Mouse (Mus musculus) megakaryocyte-erythroid progenitor cell, adult 5 weeks (primary cell): ENCODE data around the gene Ttc39d. TPM values are rescaled to one million over a fixed set of nuclear protein-coding genes. Genes with fewer than 3 reads are reported as not detected.

Experiments
- polyA plus RNA-seq: library from polyadenylated mRNA; stranded (reverse); fragments of >175 nt; gene quantifications from 2 replicates; pipeline ENCODE4 v1.2.3, GENCODE M21; 2012

The Ttc39d gene
- not detected in 2 replicates for polyA plus RNA-seq

DNA sequence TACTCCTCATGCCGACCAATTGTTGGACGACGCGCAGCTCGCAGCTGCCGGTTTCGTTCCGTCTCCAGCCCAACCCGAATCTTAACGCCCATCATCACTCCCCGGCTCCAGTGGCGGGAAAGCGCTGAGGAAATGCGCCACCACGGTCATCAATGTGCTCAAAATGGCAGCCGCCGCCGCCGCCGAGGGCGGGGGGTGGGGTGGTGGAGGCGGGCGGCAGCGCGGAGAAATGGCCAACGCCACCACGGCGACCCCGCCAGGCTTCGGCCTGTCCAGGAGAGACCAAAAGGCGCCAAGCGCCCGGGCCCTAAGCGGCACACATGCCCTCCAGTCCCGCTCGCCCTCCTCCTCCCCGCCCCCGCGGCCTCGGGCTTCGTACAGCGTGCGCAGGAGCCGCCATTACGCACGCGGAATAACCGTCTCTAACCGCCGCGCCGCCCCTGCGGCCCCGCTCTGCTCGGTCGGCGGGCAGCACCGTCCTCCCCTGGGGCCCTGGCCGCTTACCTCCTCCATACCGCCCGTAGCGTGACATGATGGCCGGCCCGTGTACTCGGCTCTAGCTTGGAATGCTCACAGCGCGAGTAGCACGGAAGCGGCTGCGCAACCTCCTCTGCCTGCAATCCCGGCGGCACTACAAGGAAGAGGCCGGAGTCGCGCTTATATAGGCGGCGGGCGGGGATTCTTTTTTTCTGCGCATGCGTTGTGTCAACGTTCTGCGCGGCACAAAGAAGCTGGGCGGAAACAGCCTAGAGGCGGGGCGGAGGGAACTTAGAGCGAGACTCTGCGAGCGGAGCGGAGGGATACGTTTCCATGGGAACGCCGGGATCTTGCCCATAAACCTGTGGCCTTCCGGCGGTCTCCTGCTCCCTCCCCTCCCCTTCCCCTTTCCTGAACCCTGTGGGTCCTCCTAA lies at the start of gene Ttc39d, which contains the start of gene Srsf7:
Gene Ttc39d, plus strand, starts transcription at position 790 of the 911 bp plus-strand sequence.
Gene Srsf7, minus strand, starts transcription at position 637 of the 911 bp plus-strand sequence.

DNA sequence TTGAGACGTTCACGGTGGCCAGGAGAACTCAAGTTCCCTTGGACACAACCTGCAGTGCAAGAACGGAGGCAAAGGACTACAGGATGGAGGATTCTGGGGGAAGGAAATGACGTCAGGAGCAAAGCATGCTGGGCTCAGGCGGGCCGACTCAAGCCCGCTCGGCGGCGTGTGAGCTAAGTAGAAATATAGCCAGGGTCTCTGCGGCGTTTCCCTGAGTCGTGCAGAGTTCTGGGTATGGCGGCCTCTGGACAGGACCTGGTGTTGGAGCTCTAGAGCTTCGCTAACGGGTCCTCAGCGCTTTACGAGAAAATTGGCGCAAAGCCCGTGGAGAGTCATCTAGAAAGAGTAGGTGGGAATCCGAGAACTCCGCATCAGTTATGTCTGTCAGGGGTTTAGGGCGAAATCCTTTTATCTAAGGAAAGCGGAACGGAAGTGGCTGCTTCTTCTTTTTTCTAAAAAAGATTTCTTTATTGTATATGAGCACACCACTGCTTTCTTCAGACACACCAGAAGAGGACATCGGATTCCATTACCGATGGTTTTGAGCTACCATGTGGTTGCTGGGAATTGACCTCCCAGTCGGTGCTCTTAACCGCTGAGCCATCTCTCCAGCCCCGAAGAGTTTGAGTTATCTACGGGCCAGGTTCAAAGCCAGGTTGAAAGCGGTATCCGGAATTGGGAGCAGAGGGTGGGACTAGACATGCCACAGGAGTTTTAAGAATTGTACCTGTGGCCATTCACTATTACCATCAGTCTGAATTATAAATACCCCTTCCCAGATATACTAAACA lies 17.3 kb downstream of the Ttc39d start, which contains the start of gene Gemin6:
Gene Gemin6, plus strand, starts transcription at position 116 of the 791 bp plus-strand sequence.

Other genes starting within 250 kb of the Ttc39d start
- gene Hnrnpll, start 145.1 kb upstream of the Ttc39d start, polyA plus RNA-seq: 51.9 and 59.3 TPM in 2 replicates
- gene Galm, start 80.0 kb upstream of the Ttc39d start, polyA plus RNA-seq: 0.34 and 0.35 TPM in 2 replicates
- gene Srsf7, start 153 bp upstream of the Ttc39d start, polyA plus RNA-seq: 165 and 186 TPM in 2 replicates
- 1.2 and 1.5 TPM in 2 replicates for gene Gemin6, start 17.0 kb downstream of the Ttc39d start, polyA plus RNA-seq
- 1.6 and 3.0 TPM in 2 replicates for gene Morn2, start 82.7 kb downstream of the Ttc39d start, polyA plus RNA-seq
- gene Dhx57, start 83.0 kb downstream of the Ttc39d start, polyA plus RNA-seq: 6.8 and 6.9 TPM in 2 replicates
- 0.03 TPM in 1 of 2 replicates, not detected in the other for gene Arhgef33, start 99.9 kb downstream of the Ttc39d start, polyA plus RNA-seq
- gene Gm10190, start 166.1 kb downstream of the Ttc39d start, polyA plus RNA-seq: 0.63 TPM in 1 of 2 replicates, not detected in the other